Mouse (Mus musculus): ENCODE measurements around the gene Ror2.

- TF ChIP-seq GATA1 (IDR thresholded peaks at IDR 0.05; ENCODE audit: low read length) (no peak), TAL1 (IDR thresholded peaks at IDR 0.05; ENCODE audit: low read length) (no peak)
Measured at GRCm38 (mm10) chr13:53191657-53192056, 94.3 kb downstream of the Ror2 start.

All from erythroblast, embryonic 14.5 days (primary cell).